Mouse (Mus musculus) common myeloid progenitor, adult 5-6 weeks (primary cell): Measurements from ENCODE around the gene Pcdh7. TPM values are rescaled to one million over a fixed set of nuclear protein-coding genes. Genes with fewer than 3 reads are reported as not detected.

Experiments used
- ATAC-seq: replicated peaks from 2 replicates; pipeline ENCODE4 v1.8.0; 2016; ENCODE audit warnings: low read depth, mild to moderate bottlenecking, moderate TSS enrichment, inconsistent platforms; ENCODE audit not compliant: poor library complexity, severe bottlenecking
- total RNA-seq: library from RNA; stranded (forward); fragments of 200-1000, 187-1606 nt; gene quantifications from 2 replicates; pipeline ENCODE4 v1.2.3, GENCODE M21; 2017

Pcdh7 gene
- total RNA-seq, 1 experiment from 2014 or later, result 8.7 TPM

GRCm38 (mm10) chr5:57782546-57782945 is 64.8 kb downstream of the Pcdh7 start:
- ATAC-seq, result no peak

DNA sequence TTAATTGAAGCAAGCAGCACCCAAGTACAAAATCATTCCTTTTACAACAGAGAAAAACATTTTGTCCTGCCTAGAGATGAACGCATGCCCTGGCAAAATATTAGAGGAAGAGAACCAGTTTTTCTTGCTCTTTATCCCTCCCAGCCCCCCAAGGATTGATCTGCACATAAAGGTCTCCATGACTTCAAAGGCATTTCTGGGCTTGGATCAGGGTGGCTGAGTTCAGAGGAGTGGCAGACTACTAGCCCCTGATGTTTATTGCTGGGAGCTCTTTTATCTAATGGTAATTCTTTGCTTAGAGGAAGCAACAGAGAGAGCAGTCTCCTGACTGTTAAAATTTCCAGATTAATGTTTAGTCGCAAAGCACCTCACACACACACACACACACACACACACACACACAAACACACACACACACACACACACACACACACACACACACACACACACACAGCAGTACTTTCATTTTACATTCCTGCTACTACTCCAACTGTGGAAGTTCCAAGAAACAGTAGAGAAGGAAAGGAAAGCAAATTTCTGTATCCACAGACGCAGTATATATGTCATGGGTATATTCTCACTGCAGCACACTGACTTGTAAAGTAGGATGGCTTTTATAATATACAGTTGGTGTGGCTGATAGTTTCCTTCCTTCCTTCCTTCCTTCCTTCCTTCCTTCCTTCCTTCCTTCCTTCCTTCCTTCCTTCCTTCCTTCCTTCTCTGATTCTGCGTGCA is 71.2 kb downstream of the Pcdh7 start:
- 0 out of 2 replicates have a peak, but pooled peaks have one; percentile 32 for ATAC-seq

GRCm38 (mm10) chr5:57796337-57796736 is 78.6 kb downstream of the Pcdh7 start:
- ATAC-seq, result no peak

DNA sequence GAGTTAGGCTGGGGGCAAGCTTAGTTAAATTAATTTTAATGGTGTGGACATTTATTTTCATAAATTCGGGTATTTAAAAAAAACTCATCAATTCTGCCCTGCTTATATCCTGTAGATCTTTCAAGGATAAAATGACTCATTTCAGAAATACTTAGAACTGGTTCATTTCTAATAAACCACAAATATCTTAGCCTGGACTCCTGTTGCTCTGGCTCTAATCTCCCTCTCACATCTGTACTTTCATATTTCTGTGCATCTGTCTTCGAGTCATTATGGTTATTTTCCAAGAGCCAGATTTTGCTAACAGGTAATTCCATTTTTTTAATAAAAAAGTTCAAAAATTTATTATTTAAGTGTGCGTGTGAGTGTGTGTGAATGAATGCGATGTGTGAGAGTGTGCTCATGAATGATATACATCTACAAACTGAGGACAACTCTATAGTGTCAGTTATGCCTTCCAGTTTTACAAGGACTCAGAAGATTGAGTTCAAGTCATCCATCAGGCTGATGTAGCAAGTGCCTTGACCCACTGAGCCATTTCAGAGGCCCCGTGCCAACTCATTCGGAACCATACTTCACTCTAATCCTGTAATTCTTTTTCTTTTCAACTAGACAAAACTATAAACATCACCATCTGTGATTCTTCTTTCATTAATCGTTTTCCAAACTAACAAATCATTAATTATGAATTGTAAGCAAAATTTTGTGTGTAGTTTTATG is 80.3 kb downstream of the Pcdh7 start:
- no peak for ATAC-seq

DNA sequence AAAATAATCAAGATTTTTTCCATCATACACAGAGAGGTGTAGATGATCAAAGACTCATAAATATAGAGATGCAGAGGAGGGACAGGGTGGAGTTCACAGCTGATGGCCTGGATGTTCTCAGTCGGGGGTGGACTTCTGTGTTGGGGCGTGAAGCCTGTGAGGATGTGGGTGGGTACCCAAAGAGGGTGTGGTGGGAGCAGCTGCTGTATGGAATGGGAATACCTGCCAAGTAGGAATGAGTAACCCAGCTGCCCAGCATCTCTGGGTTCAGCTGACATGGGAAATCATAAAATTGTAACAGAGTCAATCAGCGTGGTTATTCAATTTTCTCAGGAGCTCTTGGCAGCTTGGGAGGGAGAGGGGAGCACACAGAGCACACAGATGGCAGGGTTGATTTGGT is 85.3 kb downstream of the Pcdh7 start:
- ATAC-seq, result no peak

- no peak for ATAC-seq
These were observed 86.1 kb downstream of the Pcdh7 start for GRCm38 (mm10) chr5:57803890-57804289.

DNA sequence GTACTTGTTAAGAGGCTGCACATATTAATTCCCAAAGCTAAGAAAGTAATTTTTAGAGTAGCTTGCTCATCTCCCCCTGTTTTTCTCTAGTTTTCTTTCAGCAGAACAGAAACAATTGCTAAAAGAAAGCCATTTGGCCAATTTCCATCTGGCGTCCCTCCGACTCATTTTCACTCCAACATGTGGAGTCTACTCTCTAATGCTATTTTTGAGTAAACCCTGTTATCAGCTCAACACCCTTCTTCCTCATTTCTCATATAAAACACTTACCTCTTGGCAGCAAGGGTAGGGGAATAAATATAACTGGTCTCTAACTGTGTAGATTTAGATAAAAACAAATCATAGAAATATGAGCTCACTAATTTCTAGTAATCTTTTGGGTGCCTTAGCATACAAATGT is 89.6 kb downstream of the Pcdh7 start:
- 0 out of 2 replicates have a peak, but pooled peaks have one; percentile 39 for ATAC-seq

- ATAC-seq, result no peak
These were observed 92.9 kb downstream of the Pcdh7 start for GRCm38 (mm10) chr5:57810641-57811040.

DNA sequence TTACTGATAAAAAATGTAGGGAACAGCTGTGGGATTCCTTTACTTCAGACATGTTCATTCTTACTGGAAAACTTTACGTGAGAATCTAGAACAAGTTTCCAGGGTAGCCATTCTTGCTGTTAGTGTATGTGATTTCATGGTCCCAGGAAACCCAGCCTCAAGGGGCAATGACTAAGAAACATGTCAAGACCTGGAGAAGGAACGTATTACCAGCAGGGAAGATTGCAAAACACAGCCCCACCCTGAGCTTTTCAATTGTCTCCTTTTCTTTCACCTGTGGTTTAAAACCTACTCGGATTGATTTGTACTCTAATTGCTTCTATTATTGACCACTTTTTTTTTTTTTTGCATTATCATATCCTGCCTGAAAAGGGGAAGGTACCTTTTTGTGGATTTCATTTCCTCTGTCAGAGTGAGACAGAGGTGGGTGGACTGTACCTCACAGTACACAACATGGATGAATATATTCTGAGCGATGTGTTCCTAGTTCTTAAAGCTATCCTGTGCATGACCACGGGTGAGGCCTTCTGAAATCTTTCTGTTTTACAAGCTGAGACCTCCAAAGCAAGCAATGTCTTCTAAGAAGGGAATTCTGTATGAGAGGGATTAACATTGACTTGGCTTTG is 98.3 kb downstream of the Pcdh7 start:
- ATAC-seq, result peak; percentile 42

- ATAC-seq, result no peak
These were observed 102.0 kb downstream of the Pcdh7 start for GRCm38 (mm10) chr5:57819788-57820187.

- no peak for ATAC-seq
These were observed 103.3 kb downstream of the Pcdh7 start for GRCm38 (mm10) chr5:57821099-57821498.

- no peak for ATAC-seq
These were observed 110.7 kb downstream of the Pcdh7 start for GRCm38 (mm10) chr5:57828437-57828836.

DNA sequence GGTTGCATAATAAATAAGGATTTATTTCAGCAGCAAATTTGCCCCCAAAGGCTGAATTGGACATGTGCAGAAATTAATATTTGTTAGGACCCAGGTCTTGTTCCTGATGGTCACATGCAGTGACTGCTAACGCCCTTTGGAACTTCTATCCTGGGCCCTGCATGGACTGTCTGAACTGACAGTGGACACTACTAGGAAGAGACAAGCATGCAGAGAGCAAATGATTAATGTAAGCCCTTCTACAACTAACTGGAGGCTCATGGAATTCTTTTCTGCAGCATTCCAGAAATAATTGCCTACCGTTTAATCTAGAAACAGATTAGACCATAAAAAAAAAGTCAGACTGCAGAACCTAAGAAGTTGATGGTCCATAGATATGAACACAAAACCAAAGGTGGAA is 119.4 kb downstream of the Pcdh7 start:
- ATAC-seq, result no peak

DNA sequence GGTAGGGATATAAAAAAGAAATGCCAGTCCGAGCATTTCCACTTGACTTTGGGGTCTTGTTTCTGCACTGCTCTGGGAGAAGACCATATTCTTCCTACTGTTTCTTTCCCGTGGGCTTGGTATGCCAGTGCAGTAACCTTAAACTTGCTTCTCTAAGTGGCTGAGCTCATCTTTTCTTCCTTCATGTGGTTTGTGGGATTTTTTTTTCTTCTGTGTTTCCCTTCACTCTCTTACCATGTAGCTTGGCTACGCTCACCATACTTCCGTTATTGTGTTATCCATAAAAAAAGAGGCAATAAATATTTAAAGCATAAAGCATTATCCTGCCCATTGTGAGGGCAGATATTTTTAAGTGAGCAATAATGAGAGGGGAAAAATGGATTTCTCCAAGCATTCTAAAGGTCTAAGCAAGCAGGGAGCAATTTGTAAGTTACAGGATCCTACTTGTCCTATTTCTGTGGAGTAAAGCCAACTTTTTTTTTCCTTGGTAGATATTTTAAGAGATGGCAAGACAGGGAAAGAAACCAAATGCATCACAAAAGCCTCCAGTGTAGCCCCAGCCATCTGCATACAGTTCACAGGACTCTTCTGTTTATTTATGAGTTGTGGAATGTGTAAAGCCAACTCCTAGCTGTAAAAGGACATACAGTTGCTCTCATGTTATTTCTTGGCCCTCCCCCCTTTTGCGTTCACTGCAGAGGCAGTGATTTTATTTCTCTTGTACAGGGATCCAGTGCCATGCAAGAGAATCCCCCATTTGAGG is 123.8 kb downstream of the Pcdh7 start:
- no peak for ATAC-seq

DNA sequence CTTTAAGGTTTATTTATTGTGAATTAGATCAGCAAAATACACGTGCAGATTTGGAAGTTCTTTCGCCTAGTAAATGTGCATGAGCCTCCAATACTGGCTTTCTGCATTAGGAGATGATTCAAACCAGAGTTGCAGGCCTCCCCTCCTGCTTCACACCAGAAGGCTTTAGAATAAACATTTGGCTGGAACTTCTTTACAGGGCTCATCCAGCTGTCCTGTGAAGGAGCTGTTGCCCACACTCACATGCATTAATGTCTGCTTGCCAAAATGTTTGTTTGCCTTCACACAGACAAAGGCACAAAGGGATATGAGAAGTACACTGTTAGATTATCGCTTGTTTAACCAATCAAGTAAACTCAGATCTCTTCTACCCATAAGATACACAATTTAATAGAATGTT is 129.7 kb downstream of the Pcdh7 start:
- no peak for ATAC-seq

GRCm38 (mm10) chr5:57850111-57850510 is 132.3 kb downstream of the Pcdh7 start:
- ATAC-seq, result 0 out of 2 replicates have a peak, but pooled peaks have one; percentile 50

DNA sequence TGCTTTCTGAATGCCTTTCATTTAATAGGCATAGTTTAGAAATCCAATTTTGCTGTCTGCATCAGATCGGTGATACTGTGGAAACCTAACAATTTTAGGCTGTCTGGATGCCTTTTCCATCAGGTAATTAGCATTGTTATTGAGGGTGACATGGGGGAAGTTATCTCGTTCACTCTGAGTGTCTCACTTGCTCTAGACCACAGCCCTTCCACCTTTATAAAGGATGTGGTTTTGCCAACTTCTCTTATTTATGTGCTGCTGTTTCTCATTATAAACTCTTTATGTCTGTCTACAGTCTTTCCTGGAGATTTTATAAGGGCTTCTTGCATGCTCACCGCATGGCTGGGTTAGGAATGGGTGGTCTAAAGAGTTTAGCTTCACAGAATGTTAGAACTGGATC is 139.5 kb downstream of the Pcdh7 start:
- peak; percentile 92 for ATAC-seq

GRCm38 (mm10) chr5:57864254-57864653 is 146.5 kb downstream of the Pcdh7 start:
- ATAC-seq, result 0 out of 2 replicates have a peak, but pooled peaks have one; percentile 39

GRCm38 (mm10) chr5:57865256-57865655 is 147.5 kb downstream of the Pcdh7 start:
- no peak for ATAC-seq

GRCm38 (mm10) chr5:57866097-57866496 is 148.3 kb downstream of the Pcdh7 start:
- ATAC-seq, result 0 out of 2 replicates have a peak, but pooled peaks have one; percentile 45
